Mouse (Mus musculus) ES-Bruce4 (cell line): ENCODE results near the gene Cdkal1.

Experiments
- CTCF ChIP-seq: IDR thresholded peaks from one replicate; pipeline ENCODE4 v1.8.1; 2011; ENCODE audit warnings: low read depth, low read length
- EP300 ChIP-seq: IDR thresholded peaks from 2 replicates; pipeline ENCODE4 v1.6.1; 2011; ENCODE audit warnings: low read depth, low read length; ENCODE audit not compliant: insufficient read depth
- POLR2A ChIP-seq: IDR thresholded peaks from one replicate; pipeline ENCODE4 v1.8.1; 2011; ENCODE audit warnings: low read length; ENCODE audit not compliant: insufficient read depth

GRCm38 (mm10) chr13:29371916-29372315, 483.6 kb downstream of the Cdkal1 start:
- TF ChIP-seq CTCF (no peak), EP300 (no peak), POLR2A (no peak)
